Comparison of ENCODE assay signal across 13 mouse cellular contexts in the genomic region with DNA sequence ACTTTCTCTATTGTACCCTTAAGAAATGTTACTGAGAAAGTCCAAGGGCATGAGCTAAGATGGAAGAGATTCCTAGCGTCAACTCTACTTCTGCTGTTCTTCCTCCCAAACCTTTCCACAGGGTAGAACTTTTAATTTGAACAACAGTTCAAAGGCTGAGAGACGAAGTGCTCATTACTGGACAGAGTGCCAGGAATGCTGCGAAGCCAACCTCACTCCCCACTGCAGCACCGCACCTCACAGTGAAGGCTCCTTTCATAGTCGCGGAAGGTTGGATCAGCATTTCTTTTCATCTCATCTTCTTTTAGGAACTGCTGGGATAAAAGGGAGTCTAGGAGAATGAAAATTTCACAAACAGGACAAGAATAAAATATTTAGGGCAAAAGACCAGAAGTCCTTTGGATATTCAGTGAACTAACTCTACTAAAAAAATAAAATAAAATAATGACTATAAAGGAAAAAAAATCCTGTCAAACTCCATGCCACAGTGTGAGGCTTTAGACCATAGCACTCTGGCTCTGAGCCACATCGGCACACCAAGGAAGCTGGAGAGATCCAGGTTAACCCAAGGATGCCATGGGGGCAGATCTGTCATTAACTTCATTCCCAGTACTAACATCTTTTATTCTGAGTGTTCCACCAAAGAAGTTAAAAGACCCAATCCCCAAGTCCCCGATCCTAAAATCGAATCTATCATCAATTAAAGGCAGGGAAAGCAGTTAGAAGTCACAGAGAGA. TPM values are rescaled to one million over a fixed set of nuclear protein-coding genes. Genes with fewer than 3 reads are reported as not detected.
DNase-seq lines count a peak whose midpoint lies in the region; ATAC-seq and TF ChIP-seq lines count a peak whose summit lies in the region.
"Had no signal": no experiment of that assay in that cellular context is flagged by ENCODE, and none has a peak within 500 bp of the region (broad histone marks: within the 10 kb centered on the region; RNA-seq: fewer than 3 reads in every experiment).

No protein-coding gene starts in this region.

- no peaks in the 10 kb centered on the region for H3K9me3 ChIP-seq in heart, embryonic 10.5 days
- no peaks in the 10 kb centered on the region for H3K9me3 ChIP-seq in lung, embryonic 14.5 days (ENCODE audit: low read depth, low read length)
- no peaks in the 10 kb centered on the region for H3K9me3 ChIP-seq in forebrain, embryonic 15.5 days
- H3K9me3 ChIP-seq in limb, embryonic 13.5 days: no peaks in the 10 kb centered on the region
- H3K9me3 ChIP-seq: neural tube, embryonic 12.5 days had no signal

- WGBS in heart, embryonic 10.5 days: 48% methylated on average over 9 of the region's 9 CpGs
- 48% methylated on average over 9 of the region's 9 CpGs for WGBS in lung, embryonic 14.5 days
- 32% methylated on average over 9 of the region's 9 CpGs for WGBS in forebrain, embryonic 15.5 days
- 52% methylated on average over 9 of the region's 9 CpGs for WGBS in limb, embryonic 13.5 days

- H3K27ac ChIP-seq in heart, embryonic 10.5 days: peak overlapping the region; percentile 79
- H3K27ac ChIP-seq in lung, embryonic 14.5 days (ENCODE audit: low read depth): peak overlapping the region; percentile 92
- H3K27ac ChIP-seq in forebrain, embryonic 15.5 days (replicated peaks): peak overlapping the region; percentile 75
- H3K27ac ChIP-seq in limb, embryonic 13.5 days: peak overlapping the region; percentile 91; the same call in 1 of the 2 replicates
- H3K27ac ChIP-seq: hindbrain, embryonic 14.5 days; macrophage; neural tube, embryonic 12.5 days had no signal

- H3K9ac ChIP-seq in lung, embryonic 14.5 days: no peak overlapping the region
- H3K9ac ChIP-seq in forebrain, embryonic 15.5 days (replicated peaks): no peak overlapping the region
- no peak overlapping the region for H3K9ac ChIP-seq in limb, embryonic 13.5 days
- H3K9ac ChIP-seq: hindbrain, embryonic 14.5 days; neural tube, embryonic 12.5 days had no signal

- no peak for TF ChIP-seq CTCF in lung, embryonic 14.5 days (IDR thresholded peaks at IDR 0.05; ENCODE audit: low read depth)

- H3K27me3 ChIP-seq in heart, embryonic 10.5 days (ENCODE audit: insufficient read depth, poor library complexity, severe bottlenecking): no peaks in the 10 kb centered on the region
- H3K27me3 ChIP-seq in lung, embryonic 14.5 days (ENCODE audit: insufficient read depth, low read length): no peaks in the 10 kb centered on the region
- H3K27me3 ChIP-seq in forebrain, embryonic 15.5 days: no peaks in the 10 kb centered on the region
- no peaks in the 10 kb centered on the region for H3K27me3 ChIP-seq in limb, embryonic 13.5 days
- H3K27me3 ChIP-seq: neural tube, embryonic 12.5 days had no signal

- no peak for ATAC-seq in lung, embryonic 14.5 days (ENCODE audit: insufficient read depth)
- ATAC-seq in forebrain, embryonic 15.5 days (replicated peaks): no peak
- no peak for ATAC-seq in limb, embryonic 13.5 days (ENCODE audit: low FRiP score, low read depth)

- H3K4me3 ChIP-seq in heart, embryonic 10.5 days: peak overlapping the region; percentile 29; the same call in 1 of the 2 replicates
- no peak overlapping the region for H3K4me3 ChIP-seq in lung, embryonic 14.5 days (ENCODE audit: low read depth, low read length)
- no peak overlapping the region for H3K4me3 ChIP-seq in forebrain, embryonic 15.5 days
- H3K4me3 ChIP-seq in limb, embryonic 13.5 days: no peak overlapping the region
- H3K4me3 ChIP-seq: neural tube, embryonic 12.5 days had no signal

- no peaks in the 10 kb centered on the region for H3K36me3 ChIP-seq in heart, embryonic 10.5 days
- peaks cover 6% of the 10 kb centered on the region; the same call in 1 of the 2 replicates for H3K36me3 ChIP-seq in lung, embryonic 14.5 days (ENCODE audit: insufficient read depth)
- no peaks in the 10 kb centered on the region for H3K36me3 ChIP-seq in forebrain, embryonic 15.5 days
- H3K36me3 ChIP-seq in limb, embryonic 13.5 days: peaks cover 8% of the 10 kb centered on the region
- H3K36me3 ChIP-seq: neural tube, embryonic 12.5 days had no signal

- H3K4me1 ChIP-seq in heart, embryonic 10.5 days: peaks cover 58% of the 10 kb centered on the region
- H3K4me1 ChIP-seq in lung, embryonic 14.5 days (ENCODE audit: insufficient read depth): peaks cover 50% of the 10 kb centered on the region
- peaks cover 65% of the 10 kb centered on the region for H3K4me1 ChIP-seq in forebrain, embryonic 15.5 days
- H3K4me1 ChIP-seq in limb, embryonic 13.5 days: peaks cover 72% of the 10 kb centered on the region

- DNase-seq in heart, embryonic 10.5 days (ENCODE audit: low spot score): no peak
- DNase-seq in heart, adult 9 months (ENCODE audit: low spot score in 2 of 2): no peak
- no peak for DNase-seq in lung, embryonic 14.5 days
- no peak for DNase-seq in lung, postnatal 25 days (ENCODE audit: low spot score)
- DNase-seq in adrenal gland, postnatal 4 days (ENCODE audit: low spot score in 2 of 2): no peak
- no peak for DNase-seq in spleen, adult 12 weeks (ENCODE audit: low spot score)
- DNase-seq: adrenal gland, postnatal 25 days; right cerebral cortex, postnatal 14 days had no signal

- peak overlapping the region; percentile 29 for H3K4me2 ChIP-seq in lung, embryonic 14.5 days
- no peak overlapping the region for H3K4me2 ChIP-seq in forebrain, embryonic 15.5 days (replicated peaks)
- H3K4me2 ChIP-seq in limb, embryonic 13.5 days (replicated peaks): no peak overlapping the region
- H3K4me2 ChIP-seq: hindbrain, embryonic 14.5 days; neural tube, embryonic 12.5 days had no signal

RNA-seq across cellular contexts. Expression of gene Ier5, which starts 5.3 kb away (rescaled TPM):
- 3.4 and 8.6 TPM in 2 replicates for polyA plus RNA-seq in heart, embryonic 10.5 days (2016; fragmentation: Nextera tagmentation; extraction: Ambion mirVana)
- polyA plus RNA-seq in lung, embryonic 14.5 days (2014; fragmentation: Nextera tagmentation; extraction: Ambion mirVana): 14.6 and 15.1 TPM in 2 replicates
- 19.8 and 21.5 TPM in 2 replicates for polyA plus RNA-seq in forebrain, embryonic 15.5 days (2015; fragmentation: Nextera tagmentation; extraction: Ambion mirVana)
- 5.8 and 6.0 TPM in 2 replicates for polyA plus RNA-seq in limb, embryonic 13.5 days (2015; fragmentation: Nextera tagmentation; extraction: Ambion mirVana)
- 10 to 100 TPM; 12.8 to 14.4 TPM for total RNA-seq in adrenal gland, postnatal 4 days (2021)

RNA-seq across cellular contexts. Expression of gene Mr1, which starts 52.5 kb away (rescaled TPM):
- 1.3 and 1.6 TPM in 2 replicates for polyA plus RNA-seq in heart, embryonic 10.5 days (2016; fragmentation: Nextera tagmentation; extraction: Ambion mirVana)
- polyA plus RNA-seq in lung, embryonic 14.5 days (2014; fragmentation: Nextera tagmentation; extraction: Ambion mirVana): 13.6 and 13.7 TPM in 2 replicates
- polyA plus RNA-seq in forebrain, embryonic 15.5 days (2015; fragmentation: Nextera tagmentation; extraction: Ambion mirVana): 0.59 and 0.83 TPM in 2 replicates
- polyA plus RNA-seq in limb, embryonic 13.5 days (2015; fragmentation: Nextera tagmentation; extraction: Ambion mirVana): 7.6 and 7.7 TPM in 2 replicates
- total RNA-seq in adrenal gland, postnatal 4 days (2021): 10 to 100 TPM; 27.8 to 33.1 TPM
